Mouse (Mus musculus) Patski (cell line): Measurements from ENCODE around the gene Gpr35. TPM values are rescaled to one million over a fixed set of nuclear protein-coding genes. Genes with fewer than 3 reads are reported as not detected.

Experiments used
- ATAC-seq: fragments of 100-300 bp; one replicate; pipeline ENCODE4 v1.8.0; 2021
- CTCF ChIA-PET: fragments of 350-600 bp; sonication (Branson Sonifier 250); formaldehyde crosslinking; loops from one replicate; lab custom pipeline; 2022; ENCODE audit warnings: inconsistent platforms; lab: Charles Lee
- POLR2A ChIA-PET: fragments of 350-600 bp; sonication (Branson Sonifier 250); formaldehyde crosslinking; loops from one replicate; lab custom pipeline; 2022; ENCODE audit warnings: antibody characterized with exemption, inconsistent platforms; lab: Charles Lee
- DNase-seq: peaks from one replicate; pipeline ENCODE4 v3.0.0-alpha.2; 2011; ENCODE audit warnings: low read depth, low spot score
- H3K27me3 ChIP-seq: fragments of 371-371 bp; one replicate; pipeline ENCODE4 v1.5.1; 2021
- CTCF ChIP-seq: fragments of 100-300 bp; IDR thresholded peaks from one replicate; pipeline ENCODE4 v1.5.1; 2021
- in situ Hi-C: fragments of 300-500 bp; cut with MboI; formaldehyde crosslinking; loops from 3 replicates; pipeline ENCODE4 v1.11.1; 2018; ENCODE audit warnings: low pct_unique_long_range_greater_than_20kb, mixed read lengths
- polyA plus RNA-seq: library from polyadenylated mRNA; unstranded; gene quantifications from one replicate; pipeline ENCODE4 v1.2.3, GENCODE M21; 2021

Gene Gpr35
- not detected for polyA plus RNA-seq

DNA sequence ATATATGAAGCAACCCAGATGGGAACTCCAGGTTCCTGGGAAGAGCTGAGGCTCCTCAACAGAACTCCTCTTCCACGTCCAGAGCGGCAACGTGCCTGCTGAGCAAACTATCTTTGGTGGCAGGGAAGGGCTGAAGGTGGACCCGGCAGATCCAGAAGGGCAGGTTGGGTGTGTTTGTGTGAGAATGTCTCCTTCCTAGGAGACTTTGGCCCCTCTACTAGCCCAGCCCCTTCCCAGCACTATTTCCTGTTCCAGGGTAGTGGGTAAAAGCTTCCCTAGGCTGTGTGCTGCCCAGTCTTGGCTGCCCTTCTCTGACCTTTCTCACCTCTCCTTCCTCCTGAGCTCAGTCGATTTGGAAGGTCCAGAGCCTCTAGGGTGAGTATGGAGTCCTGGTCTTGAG is at the start of gene Gpr35:
Gpr35 (plus strand) TSS at position 259 of the 400 bp plus-strand sequence.
- TF ChIP-seq CTCF: no peak
- ChIA-PET CTCF (no interaction called here), POLR2A (no interaction called here)
- ATAC-seq: no peak
- H3K27me3 ChIP-seq: no peaks in the 10 kb centered on the region
- in situ Hi-C loops: no loop called here
- DNase-seq: no peak

GRCm38 (mm10) chr1:92902786-92903185 is 47.9 kb upstream of the Gpr35 start, which contains the start of gene Ankmy1:
Ankmy1 (minus strand) TSS chr1:92902906.
- in situ Hi-C loops: no loop called here
- DNase-seq (no peak), ATAC-seq (no peak)
- POLR2A ChIA-PET: no interaction called here
- no peaks in the 10 kb centered on the region for H3K27me3 ChIP-seq
- CTCF ChIA-PET: interaction anchor here (1.1 to 1.9 kb wide), 3 partner anchors 206 to 291 kb away, joined by 3 to 4 read pairs (median 3); partner anchors contain the start of gene Otos
- TF ChIP-seq CTCF: no peak

GRCm38 (mm10) chr1:92903627-92904026 is 47.0 kb upstream of the Gpr35 start:
- no peak for TF ChIP-seq CTCF
- ChIA-PET CTCF (interaction anchor here (0.8 to 1.9 kb wide), 4 partner anchors 9 to 292 kb away, joined by 3 to 4 read pairs (median 3); no protein-coding TSS in a partner anchor), POLR2A (no interaction called here)
- ATAC-seq (no peak), DNase-seq (peak; percentile 67)
- in situ Hi-C loops: no loop called here
- H3K27me3 ChIP-seq: no peaks in the 10 kb centered on the region

DNA sequence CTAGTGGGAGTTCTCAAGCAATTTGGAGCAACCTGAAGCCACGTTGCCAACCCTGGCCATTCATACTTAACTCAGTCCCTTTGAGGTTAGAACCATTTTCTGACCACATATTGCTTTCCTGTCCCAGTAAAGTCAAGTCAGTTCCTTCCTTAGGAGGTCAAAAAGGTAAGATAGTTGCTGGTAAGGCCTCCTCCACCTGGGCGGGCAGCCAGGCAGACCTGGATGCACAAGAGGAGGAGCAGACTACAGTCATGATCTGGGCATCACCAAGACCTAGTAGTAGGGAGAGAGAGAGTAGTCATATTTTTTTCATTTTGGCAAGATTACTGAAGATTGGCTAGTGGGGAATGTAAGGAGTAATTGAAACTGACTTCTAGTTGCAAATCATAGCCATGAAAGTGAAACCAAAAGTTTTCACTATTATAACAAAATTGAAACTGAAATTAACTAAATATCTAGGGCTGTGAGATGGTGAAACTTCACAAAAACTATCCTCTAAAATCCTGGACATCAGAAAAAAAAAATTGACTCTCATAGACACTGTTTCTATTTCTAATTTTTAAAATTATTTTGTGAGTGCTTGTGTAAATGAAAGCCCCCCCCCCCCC is 44.9 kb upstream of the Gpr35 start:
- in situ Hi-C loops: no loop called here
- CTCF ChIA-PET: no interaction called here
- no peak for ATAC-seq
- no peak for DNase-seq
- POLR2A ChIA-PET: no interaction called here
- H3K27me3 ChIP-seq: no peaks in the 10 kb centered on the region
- TF ChIP-seq CTCF: no peak

- no peak for TF ChIP-seq CTCF
- peak; percentile 74 for DNase-seq
- H3K27me3 ChIP-seq: no peaks in the 10 kb centered on the region
- in situ Hi-C loops: no loop called here
- POLR2A ChIA-PET: interaction anchor here (0.8 to 1.0 kb wide), 2 partner anchors 31 to 265 kb away, joined by 3 read pairs; partner anchors contain the start of gene Cops9
- CTCF ChIA-PET: interaction anchor here (0.6 to 1.6 kb wide), 4 partner anchors 22 to 66 kb away, joined by 3 read pairs; no protein-coding TSS in a partner anchor
- peak; percentile 79 for ATAC-seq
Measured at GRCm38 (mm10) chr1:92906779-92907631, 43.7 kb upstream of the Gpr35 start, which contains the start of gene Dusp28. Dusp28 (plus strand) TSS chr1:92906981.

GRCm38 (mm10) chr1:92907632-92908360 is 42.9 kb upstream of the Gpr35 start:
- DNase-seq (no peak), ATAC-seq (no peak)
- POLR2A ChIA-PET: interaction anchor here (1.0 kb wide), 1 partner anchor 266 kb away, joined by 3 read pairs; the partner anchor contains the start of gene Cops9
- no peak for TF ChIP-seq CTCF
- no peaks in the 10 kb centered on the region for H3K27me3 ChIP-seq
- CTCF ChIA-PET: interaction anchor here (1.3 to 1.6 kb wide), 3 partner anchors 21 to 29 kb away, joined by 3 read pairs; no protein-coding TSS in a partner anchor
- in situ Hi-C loops: no loop called here

DNA sequence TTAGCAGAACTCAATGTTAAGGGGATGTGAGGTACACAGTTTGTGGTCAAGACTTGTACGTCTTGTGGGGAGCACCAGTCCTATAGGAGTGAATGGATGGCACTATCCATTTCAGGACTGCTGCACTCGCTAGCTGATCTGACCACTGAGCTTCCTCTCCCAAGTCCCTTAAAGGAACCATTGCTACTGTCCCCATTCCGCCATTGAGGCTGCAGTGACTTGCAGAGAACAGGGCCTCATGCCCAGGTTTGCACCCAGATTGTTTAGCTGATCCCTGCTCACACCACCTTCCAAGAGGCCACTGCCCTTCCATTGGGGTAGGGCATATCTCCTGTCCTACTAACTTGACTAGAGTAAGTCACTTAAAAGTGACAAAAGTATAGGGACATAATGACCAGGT is 42.0 kb upstream of the Gpr35 start:
- H3K27me3 ChIP-seq: no peaks in the 10 kb centered on the region
- in situ Hi-C loops: no loop called here
- ATAC-seq (no peak), DNase-seq (no peak)
- CTCF ChIA-PET: interaction anchor here (1.6 kb wide), 1 partner anchor 29 kb away, joined by 3 read pairs; no protein-coding TSS in a partner anchor
- no peak for TF ChIP-seq CTCF
- POLR2A ChIA-PET: no interaction called here

DNA sequence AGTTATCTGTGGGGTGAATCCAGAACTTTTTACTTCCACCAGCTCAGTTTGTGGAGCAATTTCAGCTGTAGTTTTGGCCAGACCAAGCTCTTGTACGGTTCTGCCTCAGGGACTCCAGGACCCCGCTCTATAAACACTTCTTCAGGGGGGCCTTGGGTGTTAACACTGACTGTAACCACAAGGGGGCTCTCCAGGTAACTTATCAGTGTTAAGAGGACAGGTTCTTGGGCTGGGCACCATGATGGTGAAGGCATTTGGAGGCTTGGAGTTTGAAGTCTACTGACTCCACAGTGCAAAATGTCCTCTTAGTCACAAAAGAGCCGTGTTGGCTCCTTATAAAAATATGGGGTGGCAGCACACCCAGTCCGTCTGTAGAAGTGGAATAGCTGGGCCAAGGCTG is 41.6 kb upstream of the Gpr35 start:
- H3K27me3 ChIP-seq: no peaks in the 10 kb centered on the region
- ChIA-PET POLR2A (no interaction called here), CTCF (interaction anchor here (1.2 kb wide), 1 partner anchor 9 kb away, joined by 3 read pairs; no protein-coding TSS in a partner anchor)
- DNase-seq (no peak), ATAC-seq (no peak)
- no peak for TF ChIP-seq CTCF
- in situ Hi-C loops: no loop called here

DNA sequence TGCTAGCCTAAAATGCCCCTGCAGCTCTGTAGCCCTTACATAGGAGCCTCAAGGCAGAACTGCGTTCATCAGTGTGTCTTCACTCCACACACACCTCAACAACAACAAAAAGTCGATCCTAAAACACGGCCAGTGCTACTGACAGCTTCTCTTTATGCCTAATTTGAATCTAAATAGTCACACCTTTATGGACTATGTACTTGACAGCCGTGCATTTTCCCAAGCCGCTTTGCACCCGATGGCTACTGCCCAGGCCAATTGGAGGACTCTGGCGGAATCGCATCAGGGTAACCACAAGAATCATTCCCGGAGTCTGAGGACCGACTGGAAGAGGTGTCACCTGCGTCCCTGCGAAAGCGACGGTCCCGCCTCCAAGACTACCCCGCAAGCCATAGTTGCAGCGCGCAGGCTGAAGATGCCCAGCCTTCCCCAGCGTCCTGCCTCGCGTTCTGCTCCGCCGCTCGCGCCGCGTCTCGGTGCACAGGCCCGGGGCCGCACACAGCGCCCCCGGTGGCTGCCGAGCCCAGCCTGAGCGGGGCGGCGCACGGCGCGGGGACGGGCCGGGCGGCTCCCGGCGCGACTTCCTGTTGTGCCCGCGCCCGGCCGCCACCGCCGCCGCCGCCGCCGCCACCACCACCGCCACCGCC is 40.3 kb upstream of the Gpr35 start, which contains the start of gene Rnpepl1:
Rnpepl1 (plus strand) TSS at position 545 of the 647 bp plus-strand sequence.
- peak; percentile 67 for ATAC-seq
- TF ChIP-seq CTCF: no peak
- ChIA-PET CTCF (interaction anchor here (0.9 to 1.2 kb wide), 2 partner anchors 10 to 31 kb away, joined by 3 to 4 read pairs; no protein-coding TSS in a partner anchor), POLR2A (interaction anchor here (1.2 kb wide), 1 partner anchor 64 kb away, joined by 3 read pairs; no protein-coding TSS in a partner anchor)
- DNase-seq: no peak
- in situ Hi-C loops: no loop called here
- no peaks in the 10 kb centered on the region for H3K27me3 ChIP-seq
